Mouse (Mus musculus) ovary, postnatal 36 days (tissue): ENCODE measurements at regions not wholly inside any gene's neighbourhood (a gene's known extent, or its start where the extent isn't known, plus 50 kb on each side); places are given as distances from the start of the nearest gene placed in this dataset.

ENCODE experiments used
- DNase-seq: peaks from one replicate; pipeline ENCODE4 v3.0.0; 2022; ENCODE audit warnings: low spot score, mixed read lengths

DNA sequence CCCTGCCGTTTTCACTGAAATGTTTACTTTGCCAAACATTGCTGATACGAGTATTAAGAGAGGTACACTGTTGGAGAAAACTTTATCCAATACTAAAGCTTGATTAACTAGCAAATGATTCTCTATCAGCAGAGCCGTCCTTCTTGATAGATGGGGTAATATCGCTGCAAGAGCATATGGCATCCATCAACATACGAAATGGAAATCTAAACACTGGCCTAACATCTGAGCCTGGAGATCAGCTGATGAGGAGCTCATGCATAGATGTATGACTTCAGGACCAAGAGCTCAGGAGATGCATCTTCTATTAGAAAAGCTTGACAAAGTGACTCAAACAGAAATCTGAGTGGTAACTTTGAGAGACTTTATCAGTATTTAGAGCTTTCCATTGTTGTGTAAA is 666.5 kb downstream of the Defb40 start:
- no peak for DNase-seq

DNA sequence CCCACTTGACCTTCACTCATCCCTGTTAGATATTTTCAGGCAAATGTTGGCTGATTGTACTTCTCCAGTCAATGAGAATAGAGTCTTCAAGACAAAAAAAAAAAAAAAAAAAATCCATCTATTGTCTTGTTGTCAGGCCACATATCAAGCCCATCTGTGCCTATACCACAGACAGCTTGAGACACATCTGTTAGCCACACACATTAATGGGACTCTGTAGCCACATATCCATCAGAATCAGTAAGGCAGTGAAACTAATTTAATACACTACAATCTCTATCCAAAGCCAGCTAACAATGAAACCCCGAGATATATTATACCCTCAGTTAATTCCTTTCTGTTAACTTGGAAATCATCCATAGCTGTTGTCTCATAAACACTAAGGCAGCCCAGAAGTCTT is 667.1 kb downstream of the Defb40 start:
- DNase-seq, result no peak

DNA sequence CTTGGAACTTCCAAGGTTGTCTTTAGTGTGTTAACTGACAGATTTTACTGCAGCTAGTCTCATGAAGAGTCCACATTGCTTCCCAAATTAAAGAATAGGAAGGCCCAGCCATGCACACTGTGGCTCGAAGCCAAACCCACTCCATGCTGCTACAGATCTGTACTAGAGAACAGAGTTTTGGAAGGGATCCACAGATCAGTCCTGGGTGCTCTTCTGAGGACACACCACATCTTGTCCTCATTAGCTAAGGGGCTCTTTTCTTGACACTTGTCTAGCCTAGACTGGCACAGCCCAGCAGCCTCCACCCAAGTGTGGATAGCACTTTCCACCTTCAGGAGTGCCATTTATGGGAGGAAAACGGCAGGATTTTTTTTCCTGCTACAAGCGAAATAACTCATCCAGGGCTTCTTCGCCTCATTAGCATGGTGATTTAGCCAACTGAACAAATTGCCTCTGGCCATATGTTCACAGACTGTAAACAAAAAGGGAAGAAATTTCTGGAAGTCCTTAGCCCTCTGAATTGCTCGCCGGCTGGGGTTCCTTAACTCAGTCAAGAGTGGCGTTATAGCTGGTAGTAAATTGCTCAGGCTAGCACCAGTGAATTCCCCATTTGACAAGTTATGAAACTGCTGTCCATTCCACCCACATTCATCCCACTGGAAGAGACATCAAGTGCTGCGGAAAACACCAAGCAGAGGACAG is 690.4 kb downstream of the Defb40 start:
- DNase-seq, result no peak

DNA sequence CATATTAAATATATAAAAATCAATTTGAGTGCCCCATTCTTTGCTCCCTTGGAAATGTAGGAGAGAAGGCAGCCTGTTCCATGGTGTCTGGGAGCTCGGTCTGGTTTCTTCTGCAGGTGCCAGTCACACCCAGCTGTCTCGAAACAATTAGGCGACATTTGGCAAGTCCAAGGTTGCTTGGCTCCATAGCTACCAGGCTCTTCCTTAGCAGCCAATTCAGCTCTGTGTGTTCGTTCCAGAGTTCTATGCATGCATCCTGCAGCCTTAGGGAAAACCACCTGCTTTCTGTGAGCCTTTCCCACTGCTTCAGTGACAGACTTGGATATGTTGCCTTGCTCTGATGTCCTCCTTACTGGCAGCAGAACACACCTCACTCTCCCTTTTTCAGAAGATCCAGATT is 698.1 kb downstream of the Defb40 start:
- DNase-seq, result no peak

- no peak for DNase-seq
Observed at GRCm38 (mm10) chr8:18268301-18268700, 709.8 kb downstream of the Defb40 start.

DNA sequence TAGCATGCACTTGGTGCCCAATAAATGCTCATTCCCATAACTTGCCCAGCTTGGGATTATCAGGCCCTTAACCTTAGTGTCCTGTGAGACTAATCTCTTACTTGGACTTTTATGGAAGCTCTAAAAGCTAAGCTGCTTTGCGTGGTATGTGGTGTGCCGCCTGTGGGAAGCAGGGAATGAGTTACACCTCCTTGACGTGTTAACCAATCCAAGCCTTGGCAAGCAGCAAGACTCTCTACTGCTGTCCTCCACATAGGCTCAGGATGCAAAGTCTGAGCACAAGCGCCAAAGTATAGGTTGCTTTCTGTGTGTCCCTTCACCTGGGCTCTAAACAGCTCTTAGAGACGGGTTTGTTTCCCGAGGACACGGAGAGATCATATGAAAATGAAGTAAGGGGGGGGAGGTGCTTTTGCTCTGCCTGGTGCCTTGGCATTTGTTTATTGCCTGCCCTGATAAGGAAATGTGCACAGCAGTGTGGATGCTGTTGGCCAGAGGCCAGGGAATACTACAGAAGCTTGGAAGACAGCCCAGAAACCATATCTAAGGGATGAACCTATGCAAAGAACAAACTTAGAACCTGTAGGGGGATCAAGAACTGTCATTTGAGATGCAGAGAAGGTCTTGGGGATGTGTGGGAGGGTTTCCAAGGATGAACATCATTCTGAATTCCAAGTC is 719.6 kb downstream of the Defb40 start:
- no peak for DNase-seq

DNA sequence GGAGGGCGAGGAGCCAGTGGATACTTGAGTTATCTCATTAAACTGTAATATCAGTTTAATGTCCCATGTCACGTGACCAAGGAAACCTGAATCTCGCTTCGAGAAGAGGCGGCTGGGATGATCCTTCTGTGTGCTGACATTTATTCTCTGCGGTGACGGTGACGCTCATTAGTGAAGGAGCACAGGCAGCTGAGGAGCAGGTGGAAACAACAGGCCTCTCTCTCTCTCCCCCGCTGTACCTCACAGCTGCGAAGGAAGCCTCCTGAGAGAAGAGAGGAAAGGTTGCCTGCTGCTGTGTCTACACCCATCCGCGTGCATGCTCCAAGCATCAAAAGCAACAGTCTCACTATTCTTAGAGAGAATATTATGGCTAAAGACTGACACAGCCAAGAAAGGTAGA is 731.8 kb downstream of the Defb40 start:
- DNase-seq, result no peak

- DNase-seq, result no peak
Observed at GRCm38 (mm10) chr8:18217599-18217998, 760.5 kb downstream of the Defb40 start.

GRCm38 (mm10) chr8:18217192-18217591 is 760.9 kb downstream of the Defb40 start:
- DNase-seq, result no peak

- DNase-seq, result no peak
Observed at GRCm38 (mm10) chr8:18216516-18216915, 761.5 kb downstream of the Defb40 start.

DNA sequence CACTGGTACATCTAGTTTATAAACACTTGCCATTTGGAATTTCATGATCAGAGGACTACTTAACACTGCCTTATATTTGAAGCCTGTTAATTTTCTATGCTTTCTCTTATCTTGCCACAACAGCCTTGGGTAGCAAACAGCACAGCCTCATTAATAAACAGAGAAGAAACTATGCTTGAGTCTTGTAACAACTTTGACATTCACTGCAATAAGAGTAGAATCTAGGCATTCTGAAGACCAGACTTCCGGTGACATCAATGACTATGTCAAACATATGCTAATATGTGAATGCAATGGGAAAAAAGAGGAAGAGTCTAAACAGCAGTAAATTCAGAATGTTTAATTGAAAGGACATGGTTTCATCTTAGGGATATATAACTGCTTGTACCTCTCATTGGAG is 768.0 kb downstream of the Defb40 start:
- no peak for DNase-seq

GRCm38 (mm10) chr8:18208658-18209057 is 769.4 kb downstream of the Defb40 start:
- no peak for DNase-seq

GRCm38 (mm10) chr8:18187486-18187885 is 790.6 kb downstream of the Defb40 start:
- no peak for DNase-seq

GRCm38 (mm10) chr8:18175544-18176092 is 802.4 kb downstream of the Defb40 start:
- DNase-seq, result no peak

DNA sequence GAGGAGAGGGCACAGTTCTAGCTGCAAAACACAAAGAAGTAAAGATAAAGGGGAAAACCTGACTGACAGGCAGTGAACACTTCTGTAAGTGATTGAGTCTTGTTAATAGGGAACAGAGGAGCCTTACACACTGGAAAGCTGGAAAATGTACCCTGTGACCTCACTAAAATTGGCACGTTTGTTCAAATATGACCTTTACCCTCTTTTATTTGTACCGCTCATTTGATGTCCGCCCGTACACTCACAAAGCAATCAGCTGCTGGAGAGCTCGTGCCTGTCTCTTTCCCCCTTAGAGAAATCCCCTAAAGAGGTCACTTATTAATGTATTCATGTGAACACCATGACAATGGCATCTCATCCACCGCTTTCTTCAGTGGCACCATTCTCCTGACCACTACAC is 819.4 kb downstream of the Defb40 start:
- DNase-seq, result no peak

DNA sequence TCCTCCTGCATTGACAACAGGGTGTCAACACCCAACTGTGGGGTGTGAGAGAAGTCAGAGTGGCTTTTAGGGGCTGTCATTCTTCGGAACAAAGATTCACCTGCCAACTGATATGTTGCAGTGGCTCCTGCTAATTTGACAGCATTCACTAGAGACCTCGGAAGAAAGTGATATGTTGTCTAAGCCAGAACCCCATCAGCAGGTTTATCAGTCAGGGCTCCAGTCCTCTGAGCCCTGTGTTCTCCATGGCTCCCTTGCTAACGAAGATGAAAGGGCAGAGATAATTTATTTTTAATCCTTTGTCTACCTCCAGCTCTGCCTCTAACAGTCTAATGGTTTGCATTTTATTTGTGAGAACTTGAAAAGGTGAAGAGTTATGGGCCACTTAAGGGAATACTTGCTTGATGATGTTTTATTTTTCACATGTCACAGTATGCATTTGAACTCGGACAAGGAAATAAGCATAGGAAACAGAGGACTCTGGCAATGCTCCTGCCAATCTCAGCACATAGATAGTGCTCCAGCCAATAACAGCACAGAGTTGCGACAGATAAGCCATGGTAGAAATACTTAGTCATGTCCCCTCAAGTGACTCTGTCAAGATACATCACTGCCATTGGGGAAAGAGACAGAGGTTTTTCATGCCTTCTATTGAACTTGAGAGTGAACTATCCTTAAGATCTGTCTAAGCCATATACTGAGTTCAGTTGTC is 862.6 kb downstream of the Defb40 start:
- DNase-seq, result no peak

- DNase-seq, result no peak
Observed at GRCm38 (mm10) chr8:18113262-18113661, 864.8 kb downstream of the Defb40 start.

- no peak for DNase-seq
Observed at GRCm38 (mm10) chr8:18109480-18109879, 868.6 kb downstream of the Defb40 start.

DNA sequence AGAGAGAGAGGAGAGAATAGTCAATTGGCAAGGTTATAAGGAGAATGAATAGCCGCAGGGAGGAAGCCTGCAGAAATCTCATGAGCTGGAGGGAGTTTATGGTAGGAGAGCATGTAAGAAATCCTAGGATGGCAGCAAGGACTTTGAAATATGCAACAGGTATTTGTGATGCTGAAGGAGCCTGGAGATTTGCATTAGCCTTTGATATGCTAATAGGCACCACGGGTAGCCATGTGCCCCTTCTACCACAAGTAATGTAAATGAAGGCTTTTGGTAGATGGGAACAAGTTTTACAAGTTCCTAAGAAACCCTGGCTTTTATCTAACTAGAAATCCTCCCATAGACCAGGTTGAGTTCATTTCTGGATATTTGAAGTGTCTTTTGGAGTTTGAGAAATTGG is 871.2 kb downstream of the Defb40 start:
- DNase-seq, result no peak

- no peak for DNase-seq
Observed at GRCm38 (mm10) chr8:18065456-18065855, 912.6 kb downstream of the Defb40 start.

GRCm38 (mm10) chr8:18059526-18059925 is 918.5 kb downstream of the Defb40 start:
- no peak for DNase-seq

DNA sequence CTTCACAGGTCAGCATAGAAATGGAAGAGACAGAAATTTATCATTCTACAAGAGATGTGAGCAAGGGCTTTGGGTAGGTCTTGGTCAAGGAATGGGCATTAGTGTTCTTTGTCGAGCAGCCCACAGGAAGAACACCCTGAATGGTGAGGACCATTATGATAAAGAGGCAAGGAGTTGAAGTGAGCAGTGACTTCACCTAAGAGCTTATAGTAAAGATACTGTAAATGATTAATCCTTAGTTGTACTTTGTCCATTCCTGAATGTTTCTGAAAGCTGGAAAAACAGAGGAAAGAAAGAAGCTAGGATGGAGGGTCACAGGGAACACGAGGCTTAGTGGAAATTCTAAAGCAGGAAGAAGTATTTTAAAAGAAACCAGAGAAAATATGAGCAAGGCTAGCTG is 956.9 kb downstream of the Defb40 start:
- no peak for DNase-seq

GRCm38 (mm10) chr8:18007567-18007966 is 970.5 kb downstream of the Defb40 start:
- DNase-seq, result no peak
